Mouse (Mus musculus) CH12.LX (cell line): ENCODE results near the gene Gxylt1. TPM values are rescaled to one million over a fixed set of nuclear protein-coding genes. Genes with fewer than 3 reads are reported as not detected.

Source experiments
- DNase-seq: peaks from one replicate; pipeline ENCODE4 v3.0.0-alpha.2; 2013; ENCODE audit errors: extremely low read depth
- H3K27ac ChIP-seq: 2 replicates; pipeline ENCODE4 v1.5.1; 2012; ENCODE audit warnings: low read depth, mild to moderate bottlenecking, control low read depth, moderate library complexity; ENCODE audit not compliant: insufficient read depth
- H3K27me3 ChIP-seq: replicated peaks from 2 replicates; pipeline ENCODE3; 2012; ENCODE audit warnings: inconsistent platforms
- H3K36me3 ChIP-seq, 2 experiments: replicated peaks in 1 of 2; 2 replicates each; pipeline versions ENCODE3 to v1.6.1; 2012; ENCODE audit warnings: inconsistent platforms in 1 of 2, low read length in 1 of 2, mild to moderate bottlenecking in 1 of 2, mixed read lengths in 1 of 2, moderate library complexity in 1 of 2; ENCODE audit not compliant: control insufficient read depth in 1 of 2, insufficient read depth in 1 of 2
- H3K4me1 ChIP-seq, 2 experiments: 2 replicates each; pipeline ENCODE4 v1.6.1; 2012; ENCODE audit warnings: inconsistent platforms in 1 of 2, moderate library complexity in 1 of 2; ENCODE audit not compliant: insufficient read depth in 2 of 2, control insufficient read depth in 1 of 2
- H3K4me2 ChIP-seq: 2 replicates; pipeline ENCODE4 v1.6.1; 2012; ENCODE audit warnings: low read depth, mild to moderate bottlenecking, control low read depth; ENCODE audit not compliant: poor library complexity, insufficient read depth, severe bottlenecking
- H3K4me3 ChIP-seq, 3 experiments: fragments of 150-350 bp in 1 of 3; sonication (generic) in 1 of 3; replicated peaks in 1 of 3; 2 replicates each; pipeline versions ENCODE3 to v1.5.1; 2011 to 2012; ENCODE audit warnings: low read depth in 2 of 3, low read length in 2 of 3, mild to moderate bottlenecking in 2 of 3, moderate library complexity in 2 of 3, control low read depth in 1 of 3, improper control_type of control experiment in 1 of 3, inconsistent platforms in 1 of 3, mixed read lengths in 1 of 3; ENCODE audit not compliant: poor library complexity in 1 of 3
- H3K79me2 ChIP-seq: replicated peaks from 2 replicates; pipeline ENCODE4 v1.6.1; 2012; ENCODE audit warnings: mild to moderate bottlenecking, moderate library complexity; ENCODE audit not compliant: control insufficient read depth, poor library complexity, insufficient read depth, severe bottlenecking; ENCODE audit errors: extremely low read depth
- H3K9ac ChIP-seq: 2 replicates; pipeline ENCODE4 v1.6.1; 2012; ENCODE audit warnings: low read depth, mild to moderate bottlenecking, control low read depth, moderate library complexity; ENCODE audit not compliant: insufficient read depth
- H3K9me3 ChIP-seq: replicated peaks from 2 replicates; pipeline ENCODE3; 2012; ENCODE audit warnings: low read length, inconsistent platforms, mixed read lengths
- BHLHE40 ChIP-seq: IDR thresholded peaks from 2 replicates; pipeline ENCODE4 v1.6.1; 2011; ENCODE audit warnings: mild to moderate bottlenecking, low read depth, low read length, improper control_type of control experiment
- CTCF ChIP-seq, 2 experiments: IDR thresholded peaks in 1 of 2; conservative IDR thresholded peaks in 1 of 2; 2 replicates each; pipeline ENCODE4 v1.5.1; 2011 to 2012; ENCODE audit warnings: low read depth in 2 of 2, low read length in 2 of 2, improper control_type of control experiment in 1 of 2, inconsistent platforms in 1 of 2, mild to moderate bottlenecking in 1 of 2, moderate library complexity in 1 of 2
- E2F4 ChIP-seq: IDR thresholded peaks from 2 replicates; pipeline ENCODE4 v1.6.1; 2011; ENCODE audit warnings: low read depth, low read length, improper control_type of control experiment; ENCODE audit not compliant: insufficient replicate concordance
- ETS1 ChIP-seq: conservative IDR thresholded peaks from 2 replicates; pipeline ENCODE4 v1.6.1; 2012; ENCODE audit warnings: low read depth, mild to moderate bottlenecking, inconsistent platforms, low read length, improper control_type of control experiment, moderate library complexity
- HCFC1 ChIP-seq: IDR thresholded peaks from 2 replicates; pipeline ENCODE4 v1.6.1; 2012; ENCODE audit warnings: low read depth, mild to moderate bottlenecking, inconsistent platforms, low read length, improper control_type of control experiment
- IRF4 ChIP-seq: IDR thresholded peaks from 2 replicates; pipeline ENCODE4 v1.6.1; 2014; ENCODE audit warnings: low read depth, mild to moderate bottlenecking, inconsistent platforms, low read length, improper control_type of control experiment
- KAT2A ChIP-seq: IDR thresholded peaks from 2 replicates; pipeline ENCODE4 v1.6.1; 2012; ENCODE audit warnings: low read length, improper control_type of control experiment, inconsistent platforms; ENCODE audit not compliant: insufficient replicate concordance
- MXI1 ChIP-seq: IDR thresholded peaks from 2 replicates; pipeline ENCODE4 v1.6.1; 2011; ENCODE audit warnings: mild to moderate bottlenecking, low read depth, low read length, improper control_type of control experiment
- MYC ChIP-seq: IDR thresholded peaks from 2 replicates; pipeline ENCODE4 v1.6.1; 2011; ENCODE audit warnings: low read depth, mild to moderate bottlenecking, improper control_type of control experiment, low read length
- NRF1 ChIP-seq: IDR thresholded peaks from 2 replicates; pipeline ENCODE4 v1.6.1; 2014; ENCODE audit warnings: low read depth, mild to moderate bottlenecking, inconsistent platforms, low read length, improper control_type of control experiment, moderate library complexity
- POLR2A ChIP-seq: IDR thresholded peaks from 2 replicates; pipeline ENCODE4 v1.6.1; 2011; ENCODE audit warnings: low read depth, mild to moderate bottlenecking, improper control_type of control experiment, low read length
- RAD21 ChIP-seq: IDR thresholded peaks from 2 replicates; pipeline ENCODE4 v1.6.1; 2011; ENCODE audit warnings: low read depth, mild to moderate bottlenecking, low read length, improper control_type of control experiment, moderate library complexity
- RCOR1 ChIP-seq: conservative IDR thresholded peaks from 2 replicates; pipeline ENCODE4 v1.6.1; 2012; ENCODE audit warnings: low read depth, mild to moderate bottlenecking, inconsistent platforms, low read length, improper control_type of control experiment
- SMC3 ChIP-seq: IDR thresholded peaks from 2 replicates; pipeline ENCODE4 v1.6.1; 2011; ENCODE audit warnings: low read depth, low read length, improper control_type of control experiment
- TBP ChIP-seq: conservative IDR thresholded peaks from 2 replicates; pipeline ENCODE4 v1.6.1; 2011; ENCODE audit warnings: low read depth, low read length, improper control_type of control experiment
- TCF12 ChIP-seq: IDR thresholded peaks from 2 replicates; pipeline ENCODE4 v1.6.1; 2014; ENCODE audit warnings: low read depth, mild to moderate bottlenecking, inconsistent platforms, low read length, improper control_type of control experiment
- UBTF ChIP-seq: IDR thresholded peaks from 2 replicates; pipeline ENCODE4 v1.6.1; 2012; ENCODE audit warnings: low read depth, mild to moderate bottlenecking, inconsistent platforms, low read length, improper control_type of control experiment, moderate library complexity
- USF2 ChIP-seq: conservative IDR thresholded peaks from 2 replicates; pipeline ENCODE4 v1.6.1; 2011; ENCODE audit warnings: low read depth, low read length, improper control_type of control experiment
- ZC3H11A ChIP-seq: IDR thresholded peaks from 2 replicates; pipeline ENCODE4 v1.6.1; 2012; ENCODE audit warnings: low read depth, mild to moderate bottlenecking, inconsistent platforms, low read length, improper control_type of control experiment
- ZMIZ1 ChIP-seq: IDR thresholded peaks from 2 replicates; pipeline ENCODE4 v1.6.1; 2012; ENCODE audit warnings: low read depth, mild to moderate bottlenecking, inconsistent platforms, low read length, improper control_type of control experiment
- dilution Hi-C: fragments of 300-500 bp; cut with MboI; formaldehyde crosslinking; loops from 2 replicates; pipeline ENCODE4 v1.14.3; 2020; ENCODE audit warnings: low sequenced_read_pairs; ENCODE audit not compliant: extremely low pct_unique_long_range_greater_than_20kb, extremely low pct_ligation_motif_present
- in situ Hi-C: fragments of 300-500 bp; cut with MboI; formaldehyde crosslinking; loops from 3 replicates; pipeline ENCODE4 v1.14.3; 2019; ENCODE audit warnings: low sequenced_read_pairs, low pct_ligation_motif_present, low pct_unique_long_range_greater_than_20kb, mixed read lengths
- polyA plus RNA-seq: library from polyadenylated mRNA; unstranded; fragments of >175 nt; gene quantifications from 2 replicates; pipeline ENCODE4 v1.2.1, GENCODE M21; 2012; ENCODE audit warnings: low read depth; ENCODE audit not compliant: insufficient read length
- total RNA-seq, 2 experiments: library from RNA; depleted of rRNA; stranded (reverse); fragments of 300-350 nt in 1 of 2; fragments of >200 nt in 1 of 2; gene quantifications; 2 replicates each; pipeline ENCODE4 v1.2.3; 2012 to 2014

The Gxylt1 gene
- total and polyA plus RNA-seq, 3 experiments, result 7.5 to 18.5 (median 9.5) TPM

GRCm38 (mm10) chr15:93222475-93222874 is 52.5 kb downstream of the Gxylt1 start:
- H3K4me1 ChIP-seq, result no peaks in the 10 kb centered on the region
- TF ChIP-seq TCF12 (no peak), ZC3H11A (no peak), RAD21 (peak; percentile 15; the same call in 1 of the 2 replicates), POLR2A (no peak), CTCF (conservative IDR thresholded peaks at IDR 0.05 in 1 of 2, IDR thresholded peaks at IDR 0.05 in 1 of 2; ENCODE audit: low read depth in 2 of 2, low read length in 2 of 2) (peak in 1 of 2 experiments; percentile 46; a peak in 2 of 4 replicates), BHLHE40 (no peak), ZMIZ1 (no peak), MXI1 (no peak), IRF4 (no peak), SMC3 (no peak; the same call in 1 of the 2 replicates)
- H3K79me2 ChIP-seq, result no peaks in the 10 kb centered on the region
- H3K36me3 ChIP-seq, result no peaks in the 10 kb centered on the region
- in situ Hi-C loops (loop anchor here (25.0 kb wide), 1 partner anchor 960 kb away; no protein-coding TSS in a partner anchor), dilution Hi-C loops (no loop called here)
- no peak overlapping the region for H3K27ac ChIP-seq
- DNase-seq, result peak; percentile 8
- H3K4me3 ChIP-seq, result no peak overlapping the region
- H3K27me3 ChIP-seq, result no peaks in the 10 kb centered on the region
- H3K9me3 ChIP-seq, result peaks cover 5% of the 10 kb centered on the region
- H3K4me2 ChIP-seq, result no peak overlapping the region
- no peak overlapping the region for H3K9ac ChIP-seq

GRCm38 (mm10) chr15:93212617-93213016 is 62.4 kb downstream of the Gxylt1 start:
- H3K4me1 ChIP-seq, result no peaks in the 10 kb centered on the region
- TF ChIP-seq USF2 (no peak), IRF4 (no peak), RAD21 (no peak), KAT2A (no peak), E2F4 (no peak), MYC (no peak)
- TF ChIP-seq, all 38 proteins: peak for 0
- no peak overlapping the region for H3K9ac ChIP-seq
- H3K9me3 ChIP-seq, result peaks cover 6% of the 10 kb centered on the region
- H3K79me2 ChIP-seq, result no peaks in the 10 kb centered on the region
- no peak overlapping the region for H3K4me2 ChIP-seq
- in situ Hi-C loops (loop anchor here (10.0 to 25.0 kb wide), 2 partner anchors 778 to 950 kb away; no protein-coding TSS in a partner anchor), dilution Hi-C loops (no loop called here)
- H3K36me3 ChIP-seq, result no peaks in the 10 kb centered on the region
- DNase-seq, result no peak
- H3K27ac ChIP-seq, result no peak overlapping the region
- no peak overlapping the region for H3K4me3 ChIP-seq
- H3K27me3 ChIP-seq, result no peaks in the 10 kb centered on the region

GRCm38 (mm10) chr15:93204861-93205260 is 70.1 kb downstream of the Gxylt1 start:
- Histone ChIP-seq H3K9ac (no peak overlapping the region), H3K27ac (no peak overlapping the region), H3K36me3 (no peaks in the 10 kb centered on the region), H3K4me2 (no peak overlapping the region), H3K9me3 (peaks cover 13% of the 10 kb centered on the region), H3K27me3 (no peaks in the 10 kb centered on the region), H3K79me2 (no peaks in the 10 kb centered on the region), H3K4me1 (no peaks in the 10 kb centered on the region), H3K4me3 (no peak overlapping the region)
- in situ Hi-C loops, result loop anchor here (25.0 kb wide), 1 partner anchor 943 kb away; no protein-coding TSS in a partner anchor
- dilution Hi-C loops, result no loop called here
- no peak for DNase-seq
- TF ChIP-seq NRF1, result no peak
- no peak for TF ChIP-seq MXI1
- no peak for TF ChIP-seq HCFC1
- TF ChIP-seq RCOR1, result no peak
- TF ChIP-seq ETS1, result no peak
- no peak for TF ChIP-seq SMC3
- TF ChIP-seq UBTF, result no peak
- TF ChIP-seq TBP, result no peak
- no peak for TF ChIP-seq KAT2A
- TF ChIP-seq E2F4, result no peak
